Mouse (Mus musculus) neutrophil, adult 5-6 weeks (primary cell): ENCODE results near the gene Sesn2. TPM values are rescaled to one million over a fixed set of nuclear protein-coding genes. Genes with fewer than 3 reads are reported as not detected.
"Not testable (repeated sequence)": the region's sequence is repeated elsewhere in the genome, so short reads cannot be mapped to it uniquely, and the experiment has no call there.

Experiments
- ATAC-seq: fragments of 151-379, 151-347 bp; 2 replicates; pipeline ENCODE4 v1.8.0; 2017; ENCODE audit warnings: mild to moderate bottlenecking, moderate TSS enrichment; ENCODE audit not compliant: insufficient number of reproducible peaks, poor library complexity, low FRiP score, severe bottlenecking; ENCODE audit errors: extremely low read depth
- total RNA-seq: library from RNA; stranded (forward); fragments of 200-1000 nt; gene quantifications from 2 replicates; pipeline ENCODE4 v1.2.3, GENCODE M21; 2017

Gene Sesn2
- total RNA-seq, 1 experiment from 2014 or later = 30.6 TPM

DNA sequence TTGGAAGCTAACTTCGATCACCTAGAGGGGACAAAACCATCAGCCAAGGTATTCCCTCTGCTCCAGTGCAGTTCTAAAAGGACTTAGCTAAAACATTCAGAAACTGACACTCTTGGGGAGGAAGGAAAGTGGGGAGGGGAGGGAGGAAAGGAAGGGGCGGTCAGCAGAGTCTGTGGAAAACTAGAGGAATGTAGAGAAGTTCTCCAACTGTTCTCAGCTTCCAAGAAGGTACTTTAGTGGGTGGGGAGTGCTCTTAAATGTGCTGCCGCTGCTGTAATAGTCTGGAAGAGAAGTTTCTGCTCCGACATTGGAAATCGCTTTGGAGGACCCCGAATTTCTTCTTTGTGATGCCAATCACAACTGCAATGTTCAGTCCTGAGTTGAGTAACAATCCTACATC lies 21.3 kb downstream of the Sesn2 start:
- ATAC-seq = no peak

DNA sequence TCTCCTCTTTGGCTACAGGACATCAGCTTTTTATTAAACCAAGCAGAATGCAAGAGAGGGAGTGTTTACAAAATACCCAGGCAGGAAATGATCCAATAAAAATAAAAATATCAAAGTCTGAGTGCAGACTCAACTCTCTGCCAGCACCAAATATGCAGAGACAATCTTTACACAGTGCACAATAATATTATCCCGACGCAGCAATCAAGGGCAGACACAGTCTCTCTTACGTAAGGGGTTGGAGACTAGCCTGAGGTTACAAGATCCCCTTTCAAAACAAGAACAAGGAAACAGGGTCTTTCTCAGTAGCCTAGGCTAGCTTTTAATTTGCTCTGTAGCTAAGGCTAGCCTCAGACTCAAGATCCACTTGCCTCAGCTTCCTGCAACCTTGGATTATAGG lies 21.8 kb downstream of the Sesn2 start:
- no peak for ATAC-seq

DNA sequence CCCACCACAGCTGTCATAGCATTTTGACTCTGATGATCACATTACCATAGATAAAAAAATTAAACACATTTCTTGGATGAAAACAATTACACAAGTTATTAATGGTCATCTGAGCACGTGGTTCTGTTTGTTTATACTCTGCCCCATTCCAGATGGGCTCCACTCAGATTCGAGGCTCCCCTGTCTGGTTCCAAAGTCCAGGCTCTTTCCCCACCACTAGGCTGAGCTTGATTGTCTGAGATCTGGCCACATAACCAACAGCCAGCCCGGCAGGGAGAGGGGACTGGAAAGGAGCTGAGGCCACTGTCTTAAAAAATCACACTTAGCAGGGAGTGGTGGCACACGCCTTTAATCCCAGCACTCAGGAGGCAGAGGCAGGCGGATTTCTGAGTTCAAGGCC lies 25.5 kb downstream of the Sesn2 start:
- ATAC-seq = no peak

DNA sequence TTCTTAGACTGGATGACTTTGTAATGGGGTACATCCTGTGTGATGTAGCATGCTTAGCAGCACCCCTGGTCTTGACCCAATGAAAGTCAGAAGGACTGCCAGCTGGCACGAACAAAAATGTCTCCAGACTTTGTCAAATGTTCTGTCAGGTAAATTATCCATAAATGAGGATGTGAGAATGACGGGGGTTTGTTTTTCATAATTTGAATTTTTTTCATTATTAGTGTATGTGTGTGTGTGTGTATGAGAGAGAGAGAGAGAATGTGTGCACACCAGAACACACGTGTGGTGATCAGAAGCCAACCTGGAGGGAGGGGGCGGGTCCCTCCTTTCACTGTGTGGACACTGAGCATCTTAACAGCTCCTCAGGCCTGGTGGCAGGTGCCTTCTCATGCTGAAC lies 26.1 kb downstream of the Sesn2 start:
- ATAC-seq = no peak

DNA sequence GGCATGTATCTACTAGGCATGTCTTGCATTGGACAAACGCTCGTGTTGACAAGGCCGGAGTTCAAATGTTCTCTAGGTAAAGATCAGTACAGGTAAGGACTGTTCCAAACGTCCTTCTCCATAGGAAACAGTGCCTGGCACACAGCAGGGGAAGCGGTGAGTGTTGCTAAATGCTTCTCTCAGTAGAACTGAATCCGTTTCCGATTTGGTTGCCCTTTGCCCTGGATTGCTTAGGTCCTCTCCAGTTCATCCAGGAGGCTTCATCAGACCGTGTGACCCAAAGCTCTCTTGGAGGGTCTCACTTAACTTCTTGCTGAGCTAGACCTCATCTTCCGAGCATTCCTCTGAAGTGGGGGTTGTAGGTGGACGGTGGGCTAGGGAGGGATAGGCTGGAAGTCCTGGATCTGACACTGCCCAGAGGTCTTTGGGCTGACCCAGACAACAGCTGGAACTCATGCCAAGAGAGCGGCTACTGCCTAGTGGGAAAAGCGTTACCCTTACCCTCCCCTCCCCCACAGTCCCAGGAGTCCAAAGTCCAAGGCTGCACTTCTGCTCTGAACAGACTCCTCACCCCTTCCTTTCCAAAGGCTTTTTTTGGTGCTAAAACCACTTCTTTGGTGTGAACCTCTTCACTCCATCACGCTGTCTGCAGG lies 27.2 kb downstream of the Sesn2 start:
- no peak for ATAC-seq

DNA sequence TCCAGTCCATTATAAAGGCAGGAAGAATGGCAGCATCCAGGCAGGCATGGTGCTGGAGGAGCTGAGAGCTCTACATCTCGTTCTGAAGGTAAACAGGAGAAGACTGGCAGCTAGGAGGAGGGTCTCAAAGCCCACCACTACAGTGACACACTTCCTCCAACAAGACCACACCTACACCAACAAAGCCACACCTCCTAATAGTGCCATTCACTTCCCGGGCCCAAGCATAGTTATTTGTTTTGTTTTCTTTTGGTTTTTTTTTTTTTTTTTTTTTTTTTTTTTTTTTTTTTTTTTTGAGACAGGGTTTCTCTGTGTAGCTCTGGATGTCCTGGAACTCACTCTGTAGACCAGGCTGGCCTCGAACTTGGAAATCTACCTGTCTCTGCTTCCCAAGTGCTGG lies 28.2 kb downstream of the Sesn2 start:
- ATAC-seq = not testable (repeated sequence)

DNA sequence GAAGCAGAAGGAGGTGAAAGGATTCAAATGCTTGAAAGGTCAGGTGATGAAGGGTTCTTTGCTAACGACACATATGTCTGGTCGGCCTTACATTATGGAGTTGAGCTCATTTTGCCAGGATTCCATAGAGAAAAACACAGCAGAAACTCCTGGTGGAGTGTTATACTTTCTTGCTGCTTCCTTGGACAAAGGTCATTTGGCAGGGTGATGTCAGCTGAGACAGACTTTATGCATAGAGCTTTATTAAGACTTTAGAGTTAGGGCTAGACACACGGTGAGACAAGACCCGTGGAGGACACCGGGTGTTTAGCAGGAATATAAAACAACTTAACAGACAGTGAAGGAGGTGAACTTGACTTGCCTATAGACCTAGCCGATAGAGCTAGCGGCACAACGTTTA lies 32.5 kb downstream of the Sesn2 start:
- ATAC-seq = no peak

DNA sequence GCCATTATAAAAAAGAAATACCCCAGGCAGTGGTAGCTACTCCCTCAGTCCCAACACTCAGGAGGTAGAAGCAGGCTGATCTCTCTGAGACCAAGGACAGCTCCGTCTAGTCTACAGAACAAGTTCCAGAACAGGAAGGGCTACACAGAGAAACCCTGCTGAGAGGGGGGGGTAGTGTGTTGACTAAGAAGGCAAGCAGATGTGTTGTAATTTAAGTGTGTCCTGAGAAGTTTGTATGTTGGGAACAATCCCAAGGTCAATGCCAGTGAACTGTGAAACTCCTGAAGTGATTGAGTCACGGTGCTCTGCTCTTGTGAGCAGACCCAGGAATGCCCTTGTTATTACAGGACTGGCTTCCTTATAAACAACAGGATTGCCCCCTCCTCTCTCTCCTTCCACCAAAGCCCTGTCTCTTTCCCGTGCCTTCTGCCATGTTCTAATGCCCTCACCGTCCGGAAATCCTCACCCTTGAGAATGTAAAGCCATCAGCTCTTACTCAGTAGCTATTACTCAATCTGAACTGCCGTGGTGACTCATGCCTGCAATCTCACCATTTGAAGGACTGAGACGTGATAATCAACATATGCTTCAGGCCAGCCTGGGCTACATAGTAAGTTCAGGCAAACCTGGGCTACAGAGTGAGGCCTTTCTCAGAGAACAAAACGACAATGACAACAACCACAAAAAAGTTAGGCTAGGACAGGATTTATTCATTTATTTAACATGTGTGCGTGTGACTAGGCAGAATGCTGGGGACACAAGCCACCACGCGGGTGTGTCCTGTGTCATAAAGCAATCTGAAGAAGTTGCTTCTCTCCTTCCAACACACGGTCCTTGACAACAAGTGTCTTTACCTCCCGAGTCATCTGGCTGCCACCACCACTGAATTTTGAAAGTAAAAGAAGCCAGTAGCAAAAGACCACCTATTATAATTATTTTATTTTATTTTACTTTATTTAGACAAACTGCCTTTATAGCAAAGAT lies 34.1 kb downstream of the Sesn2 start:
- ATAC-seq = peak; percentile 69

DNA sequence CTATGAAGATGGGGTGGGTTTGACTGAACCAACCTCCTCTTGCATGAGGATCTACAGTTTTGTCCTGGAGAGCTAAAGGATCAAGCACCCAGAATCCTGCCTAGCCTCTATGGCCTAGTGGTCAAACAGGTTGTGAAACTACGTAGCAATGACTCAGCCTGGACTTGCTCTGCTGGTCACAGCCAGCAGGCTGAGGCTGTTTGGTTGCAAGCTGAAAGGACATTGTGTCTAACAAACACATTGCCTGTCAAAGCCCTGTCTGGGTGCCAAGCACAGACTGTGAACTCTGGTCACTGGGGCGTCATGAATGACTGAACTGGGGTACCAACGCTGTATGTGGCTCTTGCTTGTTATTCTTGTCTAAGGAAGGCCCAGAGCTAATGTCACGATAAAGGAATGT lies 35.7 kb downstream of the Sesn2 start:
- ATAC-seq = peak; percentile 65

DNA sequence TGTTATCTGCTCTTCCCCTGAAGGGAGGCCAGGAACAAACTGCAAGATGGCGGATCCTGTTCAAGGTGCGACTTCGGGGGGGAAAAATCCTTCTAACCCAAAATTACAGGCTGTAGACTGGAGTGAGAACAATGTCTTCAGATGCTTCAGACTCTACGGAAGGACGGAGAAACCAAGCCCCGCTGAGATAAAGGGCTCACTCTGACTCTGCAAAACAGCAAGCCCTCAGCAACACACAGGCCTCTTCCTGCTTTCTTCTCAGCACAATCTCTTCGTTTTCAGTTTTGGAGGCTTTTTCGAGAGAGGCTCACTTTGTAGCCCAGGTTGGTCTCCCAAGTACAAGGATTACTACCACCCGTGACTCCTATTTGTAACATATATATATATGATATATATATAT lies 36.9 kb downstream of the Sesn2 start:
- no peak for ATAC-seq

DNA sequence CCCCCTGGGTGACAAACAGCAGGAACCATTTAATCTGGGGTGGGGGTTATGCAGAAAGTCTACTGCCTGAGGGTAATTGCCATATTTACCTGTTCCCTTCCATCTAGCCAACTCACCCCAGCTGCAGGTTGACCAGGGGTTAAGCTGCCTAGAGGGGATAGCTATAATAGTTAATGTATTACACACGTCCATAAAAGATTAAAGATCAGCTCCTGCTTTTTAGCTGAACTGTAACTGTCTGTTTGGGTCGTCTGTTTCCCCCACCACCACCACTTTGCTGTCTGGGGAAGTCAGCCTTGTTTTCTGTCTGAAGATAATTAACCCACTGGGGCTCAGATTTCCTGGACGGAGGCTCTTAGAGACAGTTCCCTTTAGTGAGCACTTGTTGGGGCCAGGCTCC lies 40.4 kb downstream of the Sesn2 start:
- ATAC-seq = no peak

DNA sequence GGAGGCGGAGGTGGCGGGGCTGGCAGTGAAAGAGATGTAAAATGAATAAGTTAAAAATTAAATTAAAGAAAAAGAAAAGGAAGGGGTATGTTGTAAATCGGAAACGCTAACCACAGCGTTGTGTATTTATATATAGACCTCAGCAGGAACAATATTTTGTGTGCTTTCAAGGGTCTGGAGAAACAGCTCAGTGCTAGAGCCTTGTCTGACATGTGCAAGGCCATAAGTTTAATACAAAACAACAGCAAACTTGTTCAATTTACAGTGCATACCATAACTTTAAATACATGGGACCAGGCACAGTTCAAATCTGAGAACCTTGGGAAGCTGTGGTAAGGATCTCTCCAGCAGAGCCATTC lies 46.1 kb downstream of the Sesn2 start:
- ATAC-seq = no peak

DNA sequence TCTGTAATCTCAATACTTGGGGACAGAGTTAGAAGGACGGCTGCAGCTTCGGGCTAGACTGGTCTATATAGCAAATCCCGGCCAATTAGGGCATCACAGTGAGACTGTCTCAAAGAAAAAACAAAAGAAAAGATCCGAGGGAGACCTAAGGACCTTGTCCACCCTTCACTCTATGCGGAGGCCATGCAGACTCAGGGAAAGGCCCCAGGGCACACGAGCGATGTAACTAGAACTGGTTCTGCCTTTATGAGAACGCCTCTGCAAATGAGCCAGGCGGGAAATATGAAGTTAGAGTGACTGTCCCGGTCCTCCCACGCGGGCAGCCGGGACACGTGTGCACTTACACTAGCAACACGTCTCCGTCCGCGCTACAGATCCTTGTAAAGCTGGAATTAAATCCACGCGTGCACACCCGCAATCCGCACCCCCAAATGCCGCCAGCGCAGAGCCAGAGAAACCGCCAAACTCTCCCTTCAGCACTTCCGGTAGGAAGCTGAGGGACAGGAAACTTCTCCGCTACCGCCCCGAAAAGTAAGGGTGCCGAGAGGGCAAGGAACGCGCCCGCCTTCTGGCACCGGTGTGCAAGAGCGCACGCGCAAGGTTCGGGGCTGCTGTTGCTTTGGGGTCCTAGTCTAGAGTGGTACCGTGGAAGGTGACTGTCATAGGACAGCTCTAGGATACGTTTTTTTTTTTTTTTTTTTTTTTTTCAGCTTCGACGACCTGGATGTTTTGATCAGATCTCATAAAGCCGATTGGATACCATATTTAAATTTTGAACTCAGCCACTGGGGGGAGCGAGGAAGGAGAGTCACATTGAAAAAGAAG lies 46.7 kb downstream of the Sesn2 start, which contains the start of gene Med18:
Med18 (minus strand) TSS at position 492 of the 825 bp plus-strand sequence.
- peak; percentile 80 for ATAC-seq

DNA sequence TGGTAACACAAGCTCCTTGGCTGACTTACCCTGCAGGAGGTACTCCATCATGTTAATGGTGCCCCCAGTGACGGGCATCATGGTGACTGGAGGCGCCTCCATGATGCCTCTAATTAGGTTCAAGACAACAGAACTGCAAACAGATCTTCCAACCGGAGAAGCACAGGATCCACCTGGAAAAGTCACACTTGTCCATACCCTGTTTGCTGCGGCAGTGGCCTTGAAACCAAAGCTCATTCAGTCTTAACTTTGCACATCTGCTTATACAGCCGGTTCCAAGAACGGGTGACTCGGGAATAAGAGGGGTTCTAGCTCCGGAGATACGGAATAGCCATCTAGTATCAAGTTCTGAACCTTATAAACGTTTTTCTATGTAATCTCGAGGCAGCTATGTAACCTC lies 47.5 kb downstream of the Sesn2 start:
- no peak for ATAC-seq

DNA sequence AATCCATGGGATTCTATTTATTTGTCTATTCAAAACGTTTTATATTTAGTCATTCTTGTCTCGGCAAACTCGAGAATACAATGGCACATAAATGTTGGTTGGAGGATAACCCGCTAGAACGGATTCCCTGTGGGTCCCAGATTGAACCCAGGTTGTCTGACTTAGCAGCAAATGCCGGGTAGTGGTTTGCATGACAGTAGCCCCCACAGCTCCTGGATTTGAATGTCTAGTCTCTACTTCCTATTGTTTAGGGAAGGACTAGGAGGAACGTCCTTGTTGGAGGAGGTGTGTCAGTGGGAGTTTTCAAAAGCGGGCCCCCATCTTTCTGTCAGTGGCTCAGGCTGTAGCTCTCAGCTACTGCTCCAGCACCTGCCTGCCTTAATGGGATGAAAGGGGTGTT lies 50.1 kb downstream of the Sesn2 start:
- no peak for ATAC-seq

DNA sequence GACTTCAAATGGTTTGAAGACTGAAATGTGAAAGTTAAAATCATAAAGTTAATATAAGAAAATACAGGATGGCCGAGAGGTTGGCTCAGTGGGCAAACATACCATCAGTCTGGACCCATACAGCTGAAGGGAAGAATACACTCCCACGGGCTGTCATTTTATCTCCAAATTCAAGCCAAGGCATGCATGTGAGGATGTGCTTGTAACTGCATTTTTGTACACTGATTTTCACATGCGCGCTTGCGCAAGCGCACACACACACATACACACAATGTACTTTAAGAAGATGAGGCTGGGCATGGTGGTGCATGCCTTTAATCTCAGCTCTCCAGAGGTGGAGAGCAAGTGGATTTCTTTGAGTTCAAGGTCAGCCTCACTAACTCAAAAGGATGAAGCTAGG lies 54.7 kb downstream of the Sesn2 start:
- no peak for ATAC-seq

DNA sequence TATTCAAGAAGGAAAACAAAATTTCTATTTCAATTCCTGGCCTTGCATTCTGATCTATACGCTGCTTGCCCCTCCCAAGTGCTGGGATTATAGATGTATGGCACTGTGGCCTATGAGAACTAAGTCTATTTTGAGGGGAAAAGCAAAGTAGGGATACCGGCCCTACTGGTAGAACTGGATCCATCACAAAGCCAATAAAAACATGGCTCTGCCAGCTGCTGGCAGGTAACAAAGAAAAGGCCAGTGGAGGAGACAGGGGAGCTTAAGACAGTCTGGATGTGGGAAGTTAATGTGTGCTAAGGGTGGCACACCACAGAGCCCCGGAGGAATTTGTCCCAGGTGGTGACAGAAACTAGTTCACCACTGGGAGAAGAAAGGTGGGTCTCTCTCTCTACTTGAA lies 55.2 kb downstream of the Sesn2 start:
- ATAC-seq = no peak

DNA sequence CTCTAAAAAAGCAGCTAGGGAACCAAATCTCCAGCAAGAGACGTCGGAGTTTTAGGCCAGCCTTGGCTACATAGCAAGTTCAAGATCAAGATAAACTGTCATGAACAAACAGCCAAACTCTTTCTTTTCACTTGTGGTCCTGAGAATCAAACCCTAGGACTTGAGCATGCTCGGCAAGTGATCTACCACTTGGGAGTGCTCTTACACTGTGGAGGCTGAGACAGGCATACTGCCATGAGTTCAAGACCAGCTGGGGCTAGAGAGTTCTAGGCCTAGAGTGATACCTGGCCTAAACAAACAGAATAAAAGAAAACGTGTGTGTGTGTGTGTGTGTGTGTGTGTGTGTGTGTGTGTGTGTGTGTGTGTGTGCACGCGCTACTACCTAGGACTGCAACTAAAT lies 56.1 kb downstream of the Sesn2 start:
- no peak for ATAC-seq

DNA sequence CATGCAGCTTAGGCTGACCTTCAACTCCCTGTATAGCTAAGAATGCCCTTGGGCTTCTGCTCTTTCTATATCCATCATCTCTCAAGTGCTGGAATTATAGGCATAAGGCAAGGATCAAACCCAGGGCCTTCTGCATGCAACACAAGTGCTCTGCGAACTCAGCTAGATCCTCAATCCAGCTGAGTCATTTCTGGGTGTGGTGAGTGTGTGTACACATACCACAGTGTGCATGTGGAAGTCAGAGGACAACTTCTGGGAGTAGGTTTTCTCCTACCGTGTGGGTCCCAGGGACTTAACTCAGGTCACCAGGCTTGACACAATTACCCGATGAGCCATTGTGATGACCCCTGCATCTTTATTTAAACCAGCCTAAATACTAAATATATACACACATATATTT lies 60.5 kb downstream of the Sesn2 start:
- ATAC-seq = no peak

DNA sequence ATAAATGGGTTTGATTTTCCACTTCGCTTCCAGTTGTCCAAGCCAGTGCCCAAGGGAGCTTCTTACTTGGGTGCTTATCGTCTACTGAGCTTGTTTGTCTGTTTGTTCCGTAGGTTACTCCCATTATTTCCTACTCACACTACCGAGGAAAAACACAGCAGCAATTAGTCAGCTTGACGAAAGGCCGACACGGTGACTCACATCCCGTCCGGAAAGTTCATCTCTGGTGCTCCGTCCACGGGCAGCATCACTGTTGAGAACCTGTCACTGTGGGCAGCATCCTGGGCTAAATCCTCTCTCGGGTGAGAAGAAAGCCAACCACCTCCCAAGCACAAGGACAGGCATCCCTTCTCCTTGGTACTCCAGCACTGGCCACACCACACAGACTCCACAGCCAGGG lies 64.2 kb downstream of the Sesn2 start:
- ATAC-seq = no peak
